Mouse (Mus musculus) layer of hippocampus, postnatal 25 days (tissue): Measurements from ENCODE around the gene Olfr1564. TPM values are rescaled to one million over a fixed set of nuclear protein-coding genes. Genes with fewer than 3 reads are reported as not detected.
"Not testable (repeated sequence)": the region's sequence is repeated elsewhere in the genome, so short reads cannot be mapped to it uniquely, and the experiment has no call there.

Experiments
- DNase-seq, 2 experiments: peaks; one replicate each; pipeline ENCODE4 v3.0.0; 2022; ENCODE audit warnings: mixed read lengths in 2 of 2, low spot score in 1 of 2; ENCODE audit errors: extremely low spot score in 1 of 2
- total RNA-seq, 2 experiments: library from RNA; stranded (reverse); gene quantifications; 2 replicates each; pipeline ENCODE4 v1.2.3; 2021

The Olfr1564 gene
- total RNA-seq, result under 1 TPM; 0.34 to 0.96 TPM

DNA sequence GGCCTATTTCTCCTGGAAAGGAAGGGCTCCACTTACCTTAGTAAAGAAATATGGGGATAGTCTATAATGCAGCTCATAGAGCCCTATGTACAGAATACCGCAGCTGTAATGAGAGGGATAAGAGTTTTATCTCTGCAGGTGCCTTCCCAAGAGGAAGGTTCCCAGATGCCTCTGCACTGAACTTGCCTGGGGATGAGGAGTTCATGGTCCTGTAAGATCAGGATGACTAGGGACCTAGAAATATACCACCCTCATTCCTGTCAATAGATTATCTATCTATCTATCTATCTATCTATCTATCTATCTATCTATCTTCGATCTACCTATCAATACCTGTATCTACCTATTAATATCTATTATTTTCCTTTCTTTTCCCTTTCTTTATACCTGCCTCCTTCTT is at the start of gene Olfr1564:
Gene Olfr1564 (minus strand): TSS at position 101 of the 400 bp plus-strand sequence.
- no peak for DNase-seq

DNA sequence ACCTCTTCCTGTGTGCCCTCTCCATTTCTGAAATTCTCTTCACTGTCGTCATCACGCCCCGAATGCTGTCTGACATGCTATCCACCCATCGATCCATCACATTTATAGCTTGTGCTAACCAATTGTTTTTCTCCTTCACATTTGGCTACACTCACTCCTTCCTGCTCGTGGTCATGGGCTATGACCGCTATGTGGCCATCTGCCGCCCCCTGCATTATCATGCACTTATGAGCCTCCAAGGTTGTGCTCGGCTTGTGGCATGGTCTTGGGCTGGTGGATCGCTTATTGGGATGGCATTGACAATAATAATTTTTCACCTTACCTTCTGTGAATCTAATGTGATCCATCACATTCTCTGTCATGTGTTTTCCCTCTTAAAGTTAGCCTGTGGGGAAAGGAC is 47.4 kb upstream of the Olfr1564 start:
- DNase-seq, result no peak

DNA sequence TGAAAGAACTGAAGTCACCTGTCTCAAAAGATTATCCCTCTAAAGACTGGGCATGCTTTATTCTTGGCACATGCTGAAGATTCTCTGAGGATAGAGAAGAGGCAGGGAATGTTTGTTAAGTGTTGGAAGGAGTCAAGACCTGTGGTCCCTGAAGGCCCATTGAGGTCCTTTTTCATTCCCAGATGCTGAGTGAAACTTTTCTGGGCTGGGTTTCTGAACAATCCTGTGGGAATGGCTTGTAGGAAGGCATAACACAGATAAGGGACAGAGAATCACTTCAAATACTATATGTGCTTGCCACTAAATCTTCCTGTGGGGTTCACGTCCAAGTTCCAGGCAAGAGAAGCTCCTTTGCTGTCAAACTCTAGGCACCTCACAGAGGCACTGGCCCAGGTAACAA is 42.9 kb upstream of the Olfr1564 start, which contains the start of gene Olfr63:
Gene Olfr63 (plus strand): TSS at position 301 of the 400 bp plus-strand sequence.
- no peak for DNase-seq

DNA sequence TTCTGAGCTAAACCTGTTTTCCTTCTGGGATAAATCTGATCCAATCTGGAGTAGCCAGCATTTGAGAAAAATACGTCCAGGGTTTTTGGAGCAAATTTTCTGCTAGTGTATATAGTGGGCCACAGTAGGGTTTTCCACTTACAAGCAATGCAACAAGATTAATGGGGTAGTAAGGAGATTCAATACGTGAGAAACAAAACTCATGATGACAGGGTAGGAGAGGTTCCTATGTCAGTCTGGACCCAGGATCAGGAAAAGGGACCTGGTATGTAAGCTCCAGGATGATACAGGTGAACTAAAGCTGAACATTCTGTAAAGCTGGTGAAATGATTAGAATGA is 33.8 kb upstream of the Olfr1564 start:
- not testable (repeated sequence) for DNase-seq

DNA sequence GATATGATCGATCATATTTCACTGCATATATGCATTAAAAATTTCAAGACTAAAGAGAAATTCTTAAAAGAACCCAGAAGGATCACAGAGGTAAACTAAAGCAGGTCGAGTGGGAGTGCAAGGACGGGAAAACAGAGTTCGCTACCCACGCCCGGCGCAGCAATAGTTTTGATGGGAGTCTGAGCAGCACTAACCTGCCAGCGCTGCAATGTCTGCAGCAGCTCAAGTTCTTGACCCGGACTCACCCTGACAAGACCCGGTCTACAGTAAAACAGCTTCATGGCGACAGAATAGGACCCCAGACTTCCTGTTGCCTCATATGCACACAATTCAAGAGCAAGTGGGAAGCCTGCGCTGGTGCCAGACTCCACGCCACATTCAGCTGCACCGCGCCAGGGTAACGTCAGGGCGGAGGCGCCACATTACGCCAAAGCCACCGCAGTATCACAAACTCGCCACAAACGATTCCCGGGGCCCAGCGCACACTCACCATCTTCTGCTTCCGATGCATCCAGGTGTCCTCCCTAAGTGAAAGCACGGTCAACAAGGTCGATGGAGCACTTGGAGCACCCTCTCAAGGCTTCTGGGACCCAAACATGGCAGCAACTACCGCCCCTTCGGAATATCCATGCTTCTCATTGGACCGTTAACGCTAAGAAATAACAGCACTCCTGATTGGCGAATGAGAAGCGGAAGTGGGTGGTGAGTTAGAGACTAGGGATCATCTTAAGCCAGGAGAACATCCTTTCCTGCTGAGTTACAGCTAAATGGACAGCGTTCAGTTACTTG is 33.2 kb upstream of the Olfr1564 start, which contains the start of gene Zfp955a:
Gene Zfp955a (minus strand): TSS at position 616 of the 789 bp plus-strand sequence.
- not testable (repeated sequence) for DNase-seq

DNA sequence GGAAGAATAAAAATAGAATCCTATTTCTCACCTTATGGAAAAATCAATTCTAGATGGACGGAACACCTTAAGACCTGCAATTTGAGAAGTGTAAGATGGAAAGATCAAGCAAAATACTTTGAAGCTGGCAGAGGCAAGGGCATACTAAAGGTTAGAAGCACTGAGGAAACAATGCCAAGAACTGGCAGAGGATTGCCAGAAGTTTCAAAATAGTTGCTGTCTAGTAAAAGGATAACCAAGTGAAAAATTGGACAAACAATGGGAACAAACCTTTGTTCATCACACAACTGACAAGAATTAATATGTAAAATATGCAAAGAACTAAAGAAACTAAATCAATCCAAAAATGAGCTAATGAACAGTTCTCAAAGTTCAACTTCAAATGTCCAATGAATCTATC is 15.2 kb upstream of the Olfr1564 start:
- not testable (repeated sequence) for DNase-seq

DNA sequence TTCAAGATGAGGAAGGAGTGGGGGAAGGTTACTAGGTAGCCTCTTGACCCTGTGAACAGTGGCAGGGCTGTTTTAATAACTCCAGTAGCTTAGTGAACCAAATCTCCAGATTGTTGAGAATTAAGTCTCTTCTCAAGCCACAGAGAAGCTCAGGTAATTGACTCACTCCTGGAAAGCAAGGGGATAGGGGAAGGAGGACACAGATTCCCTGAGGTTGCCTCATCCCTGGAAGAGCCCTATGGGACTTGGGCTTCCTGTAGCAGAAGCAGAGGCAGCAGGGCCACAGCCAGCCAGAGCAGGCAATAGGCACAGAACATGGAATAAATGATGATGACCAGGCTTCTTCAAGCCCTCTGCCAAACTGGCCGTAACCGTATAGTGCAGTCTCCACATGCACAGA is 30.5 kb downstream of the Olfr1564 start, which contains the start of gene Olfr239:
Gene Olfr239 (plus strand): TSS at position 301 of the 400 bp plus-strand sequence.
- not testable (repeated sequence) for DNase-seq

DNA sequence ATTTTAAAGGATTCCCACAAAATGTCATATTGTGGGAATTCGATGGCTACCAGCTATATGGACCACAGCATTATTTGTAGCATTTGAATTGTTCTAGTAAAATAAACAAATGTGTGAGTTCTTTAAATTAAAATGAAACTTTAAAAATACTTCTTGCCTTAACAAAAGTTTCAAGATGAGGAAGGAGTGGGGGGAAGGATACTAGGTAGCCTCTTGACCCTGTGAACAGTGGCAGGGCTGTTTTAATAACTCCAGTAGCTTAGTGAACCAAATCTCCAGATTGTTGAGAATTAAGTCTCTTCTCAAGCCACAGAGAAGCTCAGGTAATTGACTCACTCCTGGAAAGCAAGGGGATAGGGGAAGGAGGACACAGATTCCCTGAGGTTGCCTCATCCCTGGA is 53.3 kb downstream of the Olfr1564 start, which contains the start of gene Olfr55:
Gene Olfr55 (plus strand): TSS at position 301 of the 400 bp plus-strand sequence.
- DNase-seq, result not testable (repeated sequence)

Other genes with a start within 250 kb of the Olfr1564 start
- 10 to 100 TPM; 17.2 to 17.8 TPM for gene Zfp952, start 228.6 kb downstream of the Olfr1564 start, total RNA-seq
- gene Zfp763, start 188.3 kb downstream of the Olfr1564 start, total RNA-seq, result 10 to 100 TPM; 19.9 to 22.4 TPM
- not detected for gene 4921501E09Rik, start 153.6 kb downstream of the Olfr1564 start, total RNA-seq
- gene Zfp563, start 132.4 kb downstream of the Olfr1564 start, total RNA-seq, result 10 to 100 TPM; 17.9 to 21.8 TPM
- gene Morc2b, start 82.0 kb downstream of the Olfr1564 start, total RNA-seq, result 1 to 10 TPM; 2.4 to 3.3 TPM
- not detected for gene Olfr55, start 53.2 kb downstream of the Olfr1564 start, total RNA-seq
- not detected for gene Olfr239, start 30.4 kb downstream of the Olfr1564 start, total RNA-seq
- gene Zfp955a, start 33.5 kb upstream of the Olfr1564 start, total RNA-seq, result 10 to 100 TPM; 11.3 to 13.1 TPM
- not detected for gene Olfr63, start 43.0 kb upstream of the Olfr1564 start, total RNA-seq
- 10 to 100 TPM; 31.3 to 31.6 TPM for gene Zfp955b, start 67.9 kb upstream of the Olfr1564 start, total RNA-seq
- gene Zfp81, start 137.2 kb upstream of the Olfr1564 start, total RNA-seq, result 10 to 100 TPM; 20.3 to 21.4 TPM
- 10 to 100 TPM in 1 of 2 experiments, 1 to 10 TPM in 1; 9.1 to 16.1 TPM for gene Zfp101, start 173.0 kb upstream of the Olfr1564 start, total RNA-seq
- not detected for gene Actl9, start 211.2 kb upstream of the Olfr1564 start, total RNA-seq